Mouse (Mus musculus): ENCODE measurements around the gene Kcnip2.
A peak's percentile ranks its signal among the peaks of the same experiment; 100 is the strongest.

Kcnip2 gene

DNA sequence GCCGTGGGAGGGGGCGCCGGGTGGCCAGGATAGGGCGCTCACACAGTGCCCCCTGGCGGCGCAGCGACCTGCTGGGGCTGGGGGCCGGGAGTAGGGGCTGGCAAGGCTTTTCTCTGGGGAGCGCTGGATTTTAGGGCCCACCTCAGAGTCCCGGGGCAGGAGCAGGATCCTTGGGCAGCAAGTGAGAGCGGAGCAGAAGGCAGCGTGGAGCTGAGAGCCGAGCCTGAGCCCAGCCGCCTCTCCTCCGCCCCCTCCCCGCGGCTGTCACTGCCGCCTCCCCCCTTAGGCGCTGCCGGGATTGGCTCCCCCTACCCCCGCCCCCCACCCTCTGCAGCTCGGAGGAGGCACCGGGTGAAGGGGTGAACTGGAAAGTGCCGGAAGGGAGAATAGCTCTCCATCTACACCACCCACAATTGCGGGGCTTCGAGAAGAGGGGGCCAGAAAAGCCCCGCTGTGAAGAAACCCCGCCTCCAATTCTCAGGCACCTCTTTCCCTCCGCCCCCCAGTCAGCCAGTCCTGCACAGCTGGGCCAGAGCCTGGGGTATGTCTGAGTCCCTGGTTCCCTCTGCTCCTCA, at the start of gene Kcnip2:
Kcnip2 (minus strand) TSS at position 231 of the 575 bp plus-strand sequence.
- DNase-seq: no peak

DNA sequence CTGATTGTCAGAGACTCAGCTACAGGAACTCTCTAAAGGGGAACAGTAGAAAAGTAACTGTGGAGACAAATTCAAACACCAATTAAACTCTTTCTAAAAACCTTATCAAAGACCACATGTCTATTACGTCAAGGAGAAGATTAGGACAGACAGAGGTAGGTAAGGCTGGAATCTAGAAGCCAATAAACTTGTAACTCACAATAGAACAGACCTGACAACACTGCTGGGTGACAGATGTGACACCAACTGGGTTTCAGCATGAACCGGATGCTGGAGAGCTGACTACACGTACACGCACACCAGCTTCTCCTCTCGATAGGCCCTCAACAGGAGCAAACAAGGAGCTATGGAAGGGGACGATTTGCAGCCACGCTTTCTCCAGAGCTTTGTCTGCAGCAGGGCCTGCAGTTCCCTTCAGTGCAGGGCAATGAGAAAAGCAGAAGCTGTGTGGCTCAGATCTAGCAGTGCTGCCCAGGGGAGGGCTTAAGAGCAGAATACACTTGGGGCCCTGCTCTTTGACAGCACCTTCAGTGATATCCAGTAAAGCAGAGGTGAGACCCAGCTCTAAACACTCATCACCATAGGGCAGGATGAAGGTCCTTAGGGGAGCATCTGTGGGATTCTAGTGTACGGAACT, 39.5 kb upstream of the Kcnip2 start:
- DNase-seq: no peak

DNA sequence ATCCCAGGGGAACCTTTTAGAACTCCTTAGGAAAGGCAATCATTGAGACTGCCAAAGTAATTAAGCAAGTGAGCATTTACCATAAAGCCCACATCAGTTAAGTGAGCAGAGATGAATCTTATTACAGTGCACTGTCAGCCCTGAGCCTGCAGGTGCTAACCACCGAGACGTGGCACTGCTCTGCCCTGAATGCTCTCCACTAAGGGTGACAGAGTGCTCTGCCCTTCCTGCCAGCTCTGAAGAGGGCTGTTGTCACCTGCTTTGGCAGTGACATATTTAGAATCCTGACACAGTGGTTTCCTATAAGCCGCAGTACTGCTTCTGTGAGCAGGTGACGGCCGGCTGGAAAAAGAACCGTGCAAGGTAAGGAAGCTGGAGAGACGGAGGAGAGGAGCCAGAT, 38.7 kb upstream of the Kcnip2 start:
- DNase-seq: no peak

DNA sequence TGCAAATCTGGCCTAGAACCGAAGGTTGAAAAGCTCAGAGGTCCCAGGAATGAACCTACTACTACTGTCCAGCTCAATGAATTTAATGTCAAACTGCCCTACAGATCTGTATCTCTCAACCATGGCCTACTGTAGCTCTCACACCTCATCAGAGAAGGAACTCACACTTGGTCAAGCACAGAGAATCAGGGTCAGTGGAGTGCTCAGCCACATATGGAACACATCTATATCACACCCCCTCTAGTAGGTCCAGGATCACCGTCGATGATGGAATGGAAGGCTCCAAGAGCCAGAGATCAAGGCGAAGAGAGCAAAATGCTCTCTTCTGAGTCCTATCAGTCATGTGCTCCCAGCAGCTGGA, 31.9 kb upstream of the Kcnip2 start:
- no peak for DNase-seq

DNA sequence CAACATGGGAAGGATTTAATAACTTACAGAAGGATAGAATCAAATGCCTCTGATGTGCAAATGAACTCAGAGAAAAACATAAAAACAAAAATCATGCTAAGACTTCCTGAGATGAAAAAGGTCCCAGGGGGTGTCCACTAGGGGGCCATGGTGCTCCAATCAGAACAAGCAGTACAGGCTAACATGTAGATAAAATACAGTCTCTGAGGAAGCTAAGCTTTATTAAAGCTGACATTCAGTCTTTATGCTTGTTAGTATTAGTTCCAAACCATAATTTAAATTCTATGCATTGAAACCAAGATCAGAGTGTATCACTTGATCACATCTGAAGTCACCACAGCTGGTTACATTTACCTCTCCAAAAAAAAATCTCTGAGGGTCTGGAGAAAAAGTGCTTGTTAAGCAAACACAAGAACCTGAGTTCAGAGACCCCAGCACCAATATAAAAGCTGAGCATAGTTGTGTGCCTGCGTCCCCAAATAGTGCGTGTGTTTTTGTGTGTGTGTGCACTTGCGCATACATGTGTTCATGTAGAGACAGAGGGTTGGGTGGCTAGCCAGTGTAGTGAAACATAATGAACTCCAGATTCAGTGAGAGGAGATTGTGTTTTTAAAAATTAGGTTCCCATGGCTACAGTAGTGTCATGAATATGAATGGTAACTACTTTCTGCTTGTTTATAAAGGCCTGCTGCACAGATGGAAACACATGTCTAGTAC, 31.3 kb upstream of the Kcnip2 start:
- no peak for DNase-seq

DNA sequence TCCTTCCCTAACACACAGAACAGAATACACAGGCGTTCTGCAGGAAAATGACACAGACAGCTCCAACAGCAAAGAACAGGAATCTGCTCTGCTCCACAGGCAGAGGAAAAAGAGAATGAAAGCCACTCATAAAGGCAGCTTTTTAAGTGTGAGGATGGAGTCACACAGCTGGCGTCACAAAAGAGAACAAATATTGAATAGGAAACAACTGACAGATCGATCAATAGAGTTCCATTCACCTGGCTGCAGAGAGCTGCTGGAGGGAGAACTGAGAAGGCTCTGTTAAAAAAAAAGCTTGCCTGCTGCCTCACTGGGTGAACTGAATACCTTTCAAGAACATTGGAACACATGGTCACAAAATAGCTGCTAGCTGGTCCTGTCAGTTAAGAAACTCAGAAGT, 28.3 kb upstream of the Kcnip2 start:
- no peak for DNase-seq

DNA sequence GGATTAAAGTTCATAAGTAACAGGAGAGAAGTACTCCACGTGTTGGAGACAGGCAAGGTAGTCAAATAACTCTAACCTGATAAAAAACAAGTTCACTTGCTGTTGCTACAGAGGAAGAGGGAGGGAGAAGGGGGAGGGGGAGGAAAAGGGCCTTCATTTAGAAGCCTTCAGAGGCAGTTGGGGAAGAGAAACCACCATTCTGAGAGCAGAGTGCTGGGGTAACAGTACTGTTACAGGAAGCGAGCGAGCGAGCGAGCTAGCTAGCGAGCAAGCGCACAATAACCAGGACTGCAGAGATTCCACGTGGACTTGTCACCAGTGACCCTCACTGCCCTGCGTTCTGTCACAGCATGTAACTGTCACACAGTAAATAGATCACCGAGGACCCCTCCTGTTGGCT, 27.6 kb upstream of the Kcnip2 start:
- no peak for DNase-seq

DNA sequence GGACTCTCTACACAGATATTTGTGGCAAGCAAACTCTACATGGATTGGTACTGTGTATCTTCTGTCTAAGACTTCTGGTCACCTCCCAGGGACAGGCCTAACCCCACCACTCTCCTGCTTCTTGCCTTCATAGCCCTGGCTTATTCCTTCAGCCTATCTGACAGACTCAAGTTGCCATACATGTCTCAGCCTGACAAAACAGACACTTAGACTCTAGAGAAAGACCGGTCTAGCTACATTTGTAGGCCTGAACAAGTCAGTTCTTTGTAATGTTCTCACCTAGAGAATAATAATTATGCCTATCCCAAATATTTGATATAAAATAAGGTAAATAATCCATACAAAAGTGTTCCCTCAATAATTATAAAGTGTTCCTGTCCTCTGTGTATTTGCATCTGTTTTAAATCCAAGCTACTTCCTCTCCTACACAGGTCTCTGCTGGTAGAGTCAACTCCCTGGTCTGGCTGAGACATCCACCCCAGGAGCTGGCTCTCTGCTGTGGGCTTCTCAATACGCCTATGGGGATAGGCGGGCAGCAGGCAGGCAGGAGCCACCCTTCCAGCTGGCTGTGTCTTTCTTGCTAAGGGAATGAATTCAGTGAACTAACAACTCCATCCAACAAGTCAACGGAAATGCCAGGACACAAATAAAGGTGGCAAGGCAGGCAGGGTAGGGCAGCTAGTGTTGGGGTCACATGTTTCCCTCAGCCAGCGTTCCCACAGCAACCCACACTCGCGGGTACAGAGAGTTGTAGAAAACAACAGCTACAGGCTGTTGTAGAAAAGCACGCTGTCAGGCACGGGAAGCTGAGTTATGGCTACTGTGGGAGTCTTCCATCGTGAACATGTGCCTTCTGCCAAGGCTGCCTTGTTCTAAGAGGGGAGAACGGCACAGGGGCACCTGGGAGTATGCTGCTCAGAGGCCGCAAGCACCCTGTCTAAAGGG, 21.5 kb upstream of the Kcnip2 start:
- DNase-seq: no peak

DNA sequence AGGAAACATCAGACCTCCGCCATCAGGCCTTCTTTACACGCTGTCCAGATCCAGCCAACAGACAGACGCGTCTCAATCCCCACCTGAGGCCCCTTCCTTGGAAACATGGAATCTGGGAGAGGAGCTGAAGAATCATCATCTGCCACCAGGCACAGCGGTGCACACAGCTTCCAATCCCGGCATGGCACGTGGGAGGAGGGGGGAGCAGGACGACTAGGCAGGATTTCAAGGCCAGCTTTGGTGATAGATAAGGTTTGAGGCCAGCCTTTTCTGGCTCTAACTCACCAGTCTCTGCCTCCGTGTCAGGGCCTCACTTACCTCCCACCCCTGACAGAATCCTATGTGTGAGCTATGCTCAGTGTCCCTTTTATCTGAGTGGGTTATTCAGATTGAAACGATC, 19.6 kb upstream of the Kcnip2 start:
- no peak for DNase-seq

DNA sequence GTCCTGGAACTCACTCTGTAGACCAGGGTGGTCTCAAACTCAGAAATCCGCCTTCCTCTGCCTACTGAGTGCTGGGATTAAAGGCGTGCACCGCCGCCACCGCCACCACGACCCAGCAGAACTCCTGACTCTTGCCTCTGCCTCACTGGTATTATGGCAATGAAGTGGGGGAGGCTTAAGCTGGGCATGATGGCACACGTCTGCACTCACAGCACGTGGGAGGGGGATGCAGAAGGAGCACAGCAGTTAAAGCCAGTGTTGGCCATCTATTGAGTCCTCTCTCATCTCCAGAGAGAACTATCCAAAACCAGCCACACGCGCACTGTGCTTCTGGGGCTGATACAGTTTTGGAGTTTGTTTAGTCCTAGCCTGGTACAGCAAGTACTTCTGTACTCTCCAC, 17.8 kb upstream of the Kcnip2 start:
- DNase-seq: no peak

DNA sequence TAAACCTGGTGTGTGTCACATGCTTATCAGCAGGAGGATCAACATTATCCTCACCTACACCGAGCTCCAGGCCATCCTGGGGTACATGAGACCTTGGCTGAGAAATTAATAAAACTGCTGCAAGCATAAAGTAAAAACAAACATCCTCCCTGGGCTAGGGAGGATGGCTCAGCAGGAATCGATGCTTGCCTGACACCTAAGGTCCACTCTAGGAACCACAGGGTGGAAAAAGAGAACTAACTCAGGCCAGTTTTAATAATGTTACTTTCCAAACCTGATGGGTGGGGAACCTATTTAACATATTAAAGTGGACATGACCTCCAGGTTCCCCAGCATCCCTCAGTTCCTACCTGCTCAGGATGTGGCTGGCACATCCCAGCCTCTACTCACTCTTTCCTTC, 14.8 kb upstream of the Kcnip2 start:
- no peak for DNase-seq

DNA sequence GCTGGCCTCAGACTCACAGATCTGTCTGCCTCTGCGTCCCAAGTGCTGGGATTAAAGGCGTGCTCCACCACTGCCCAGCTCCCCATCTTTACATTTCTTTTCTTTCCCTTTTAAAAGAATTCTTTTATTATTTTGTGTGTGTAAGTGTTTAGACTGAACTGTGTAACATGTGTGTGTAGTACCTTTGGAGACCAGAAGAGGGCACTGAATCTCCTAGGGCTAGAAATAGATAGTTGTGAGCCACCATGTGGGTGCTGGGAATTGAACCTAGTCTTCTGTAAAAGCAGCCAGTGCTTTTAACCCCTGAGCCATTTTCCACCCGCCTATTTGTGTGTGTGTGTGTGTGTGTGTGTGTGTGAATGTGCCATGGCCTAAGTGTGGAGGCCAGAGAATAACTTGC, 11.9 kb upstream of the Kcnip2 start:
- no peak for DNase-seq

DNA sequence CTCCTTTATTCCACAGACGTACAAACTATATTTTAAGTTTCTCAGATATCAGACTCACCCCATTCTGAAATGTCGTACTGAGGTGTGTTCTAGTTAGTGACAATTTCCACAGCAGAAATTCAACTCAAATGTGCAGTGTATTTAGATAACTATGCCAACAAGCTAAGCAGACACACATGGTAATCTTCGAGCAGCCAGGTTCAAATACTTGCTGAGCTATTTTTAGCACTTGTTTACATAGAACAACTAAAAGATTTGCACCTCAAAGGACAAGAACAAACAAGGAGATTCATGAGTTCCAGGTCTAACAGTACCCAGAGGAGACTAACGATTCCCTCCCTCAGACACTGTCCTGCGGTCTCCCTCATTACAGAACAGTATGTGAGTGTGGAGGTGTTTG, 11.3 kb upstream of the Kcnip2 start:
- DNase-seq: no peak

DNA sequence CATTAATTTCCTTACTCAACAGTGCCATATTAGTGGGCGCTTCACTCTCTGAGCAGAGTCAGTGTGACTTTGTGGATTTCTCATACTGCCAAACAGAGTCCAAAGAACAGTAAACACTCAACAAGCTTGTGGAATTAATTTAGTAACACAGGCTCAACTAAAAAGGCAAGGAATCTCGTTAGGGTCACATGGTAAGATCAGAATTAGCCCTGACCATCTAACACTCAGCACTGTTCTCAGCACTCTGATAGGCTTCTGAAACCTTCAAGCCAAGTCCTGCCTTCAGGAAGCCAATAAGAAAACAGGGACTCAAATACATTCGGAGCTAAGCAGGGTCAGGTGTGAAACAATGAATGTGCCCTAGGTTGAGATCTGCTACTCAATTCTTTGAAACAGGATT, 10.3 kb upstream of the Kcnip2 start:
- no peak for DNase-seq

DNA sequence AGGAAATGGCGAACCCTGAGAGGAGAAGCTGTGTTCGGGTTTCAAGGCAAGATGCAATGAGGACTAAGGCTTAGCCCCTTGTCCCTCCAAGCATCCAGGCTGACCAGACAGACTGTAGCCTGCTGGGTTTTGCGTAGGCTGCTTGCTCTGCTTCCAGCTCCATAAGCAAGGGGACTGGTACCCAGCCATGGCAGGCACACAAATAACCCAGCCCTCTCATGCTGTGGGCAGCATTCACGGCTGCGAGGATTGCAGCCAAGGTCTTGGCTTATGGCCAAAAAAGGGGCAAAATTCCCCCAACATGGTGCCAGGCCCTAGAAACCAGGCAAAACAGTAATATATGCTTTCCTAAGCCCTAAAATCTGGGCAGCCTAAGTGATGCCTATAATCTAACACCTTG, 6.0 kb upstream of the Kcnip2 start:
- no peak for DNase-seq

DNA sequence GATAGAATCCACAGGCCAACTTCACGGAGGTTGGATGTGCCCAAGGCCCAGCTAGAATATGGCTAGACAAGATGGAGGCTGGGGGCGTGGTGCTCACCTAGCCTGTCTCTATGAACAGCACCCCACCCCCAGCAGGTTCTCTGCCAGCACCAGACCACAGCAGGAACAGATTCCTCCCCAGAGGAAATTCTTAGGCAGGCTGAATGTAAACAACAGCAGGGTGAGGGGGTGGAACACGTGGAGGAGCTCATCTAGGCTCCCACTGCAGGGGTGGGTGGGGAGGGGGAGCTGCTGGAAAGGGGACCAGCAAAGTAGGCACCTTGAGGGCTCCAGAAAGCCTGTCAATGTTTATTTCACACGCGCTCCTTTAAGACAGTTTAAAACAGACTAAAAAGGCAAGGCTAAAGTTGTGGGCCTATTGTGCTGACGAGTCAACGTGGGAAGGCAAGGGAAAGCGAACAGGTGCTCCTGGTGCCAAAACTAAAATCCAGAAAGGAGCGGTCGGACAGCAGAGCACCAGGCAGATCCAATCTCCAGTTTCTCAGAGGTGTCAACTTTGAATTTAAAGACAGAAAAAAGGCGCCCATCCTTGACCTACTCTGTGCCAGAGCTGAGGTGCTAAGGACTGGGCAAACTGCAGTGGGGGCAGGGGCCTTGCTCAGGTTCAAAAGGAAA, 2.1 kb upstream of the Kcnip2 start:
- peak; percentile 54 to 65 for DNase-seq

DNA sequence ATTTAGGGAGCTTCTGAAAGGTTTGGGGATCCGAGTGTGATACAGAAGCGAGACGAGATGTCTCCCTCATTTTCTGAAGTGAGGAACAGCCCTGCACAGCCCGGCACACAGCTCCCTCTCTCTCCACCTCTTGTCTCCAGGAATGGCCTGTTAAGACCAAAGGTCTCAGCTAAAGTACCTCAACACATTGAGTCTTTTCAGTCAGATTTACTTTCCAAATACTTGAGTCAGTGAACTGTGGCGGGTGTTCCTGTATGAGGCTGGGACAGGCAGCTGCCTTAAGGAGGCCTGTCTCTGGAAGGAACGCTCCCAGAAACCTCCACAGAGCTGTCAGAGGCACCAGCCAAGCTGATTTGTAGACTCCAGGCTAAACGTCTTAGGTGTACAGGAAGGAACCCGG, 866 bp upstream of the Kcnip2 start:
- DNase-seq: no peak

DNA sequence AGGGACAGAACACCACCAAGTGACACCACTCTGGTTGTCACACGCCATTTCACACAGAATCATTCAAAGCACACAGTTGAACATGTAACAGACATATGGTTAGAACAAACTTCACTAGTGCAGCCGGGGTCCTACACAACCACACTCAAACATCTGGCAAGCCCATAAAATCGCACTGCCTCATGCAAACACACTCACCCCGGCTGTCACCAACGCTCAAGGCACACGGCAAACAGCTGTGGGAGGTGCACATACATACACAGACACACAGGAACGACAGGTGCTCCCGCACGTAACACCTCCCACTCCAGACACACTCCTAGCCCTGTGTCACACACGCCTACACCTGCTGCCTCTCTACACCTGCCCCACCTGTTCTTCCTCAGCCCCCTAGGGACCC, 691 bp downstream of the Kcnip2 start:
- no peak for DNase-seq

DNA sequence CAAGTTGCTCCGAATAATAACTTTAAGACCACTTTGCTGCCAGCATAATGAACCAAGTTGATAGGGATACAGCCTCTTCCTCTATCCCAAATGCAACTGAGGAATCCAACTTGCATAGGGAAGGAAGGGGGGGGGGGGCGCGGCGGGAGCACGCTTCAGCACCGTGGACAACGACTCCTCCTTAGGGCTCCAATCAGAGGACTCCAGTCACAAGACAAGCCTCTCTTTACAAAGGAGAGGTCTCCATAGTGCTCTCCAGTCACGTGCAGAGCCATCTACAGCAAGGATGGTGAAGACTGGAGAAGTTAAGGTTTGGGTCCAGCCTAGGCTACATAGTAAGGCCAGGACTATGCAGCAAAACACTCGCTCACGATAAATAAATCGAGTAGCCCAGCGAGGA, 2.1 kb downstream of the Kcnip2 start:
- no peak for DNase-seq

DNA sequence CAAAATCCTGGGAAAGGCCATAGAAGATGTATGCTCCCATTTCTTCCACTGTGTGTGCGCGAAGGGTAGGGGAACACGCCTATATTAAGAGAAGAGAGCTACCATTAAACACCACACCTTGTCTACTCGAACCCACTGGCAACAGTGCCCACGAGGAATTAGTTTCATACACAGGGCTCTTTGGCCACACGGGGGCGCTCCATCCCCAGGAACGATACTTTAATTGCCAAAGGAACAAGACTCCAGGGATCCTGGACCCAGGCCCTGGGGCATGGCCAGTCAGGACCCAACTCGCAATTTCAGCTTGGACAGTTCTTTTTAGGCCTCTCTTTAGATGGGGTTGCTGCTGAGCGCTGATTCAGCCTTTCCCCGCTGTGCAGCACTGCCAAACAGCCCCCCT, 2.6 kb downstream of the Kcnip2 start:
- DNase-seq: peak; percentile 76 to 86

DNA sequence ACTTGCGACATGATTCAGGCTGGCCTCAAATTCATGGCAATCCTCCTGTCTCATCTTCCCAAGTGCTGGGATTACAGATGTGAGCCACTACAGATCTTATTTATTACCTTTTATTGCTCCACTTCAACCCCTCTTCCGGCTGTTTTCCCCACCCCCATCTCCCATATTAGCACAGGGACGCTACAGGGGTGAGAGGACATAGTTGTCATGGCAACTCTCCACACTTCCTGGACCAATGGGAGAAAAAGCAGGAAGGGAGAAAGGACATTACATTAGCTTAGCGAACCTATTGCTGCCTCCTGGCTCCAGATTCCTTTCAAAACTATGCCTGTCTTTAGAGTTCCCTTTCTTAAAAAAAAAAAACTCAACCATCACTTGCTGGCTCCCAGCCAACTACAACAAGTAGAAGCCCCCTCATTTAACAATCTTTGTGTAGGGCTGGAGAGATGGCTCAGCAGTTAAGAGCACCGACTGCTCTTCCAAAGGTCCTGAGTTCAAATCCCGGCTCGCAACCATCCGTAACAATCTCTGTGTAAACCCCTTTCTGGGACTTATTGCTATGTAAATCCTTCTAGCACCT, 3.1 kb downstream of the Kcnip2 start:
- no peak for DNase-seq

DNA sequence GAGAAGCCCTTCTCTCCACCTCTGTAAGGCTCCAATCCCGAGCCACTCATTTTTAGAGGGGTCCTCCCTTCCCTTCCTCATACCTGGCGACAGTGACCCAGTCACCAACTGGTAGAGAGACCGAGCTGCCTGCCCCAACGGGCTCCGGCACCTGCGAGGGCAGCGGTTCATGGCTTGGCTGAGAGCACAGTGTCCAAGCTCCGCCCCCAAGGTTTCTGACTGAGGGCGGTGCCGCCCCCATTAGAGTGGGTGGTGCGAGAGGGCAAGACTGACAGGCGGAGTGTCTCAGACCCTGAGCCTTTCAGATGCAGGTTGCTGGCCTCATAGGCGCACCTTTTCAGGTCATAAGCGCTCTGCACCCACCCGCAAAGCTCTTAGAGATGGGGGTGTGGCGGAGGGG, 3.7 kb downstream of the Kcnip2 start:
- peak; percentile 73 to 77 for DNase-seq
